Mouse (Mus musculus) ES-E14 (cell line): ENCODE measurements around the gene Ptpre.

ENCODE experiments used
- CHD2 ChIP-seq: IDR thresholded peaks from 2 replicates; pipeline ENCODE4 v1.6.1; 2014; ENCODE audit warnings: mild to moderate bottlenecking, low read depth, low read length, inconsistent platforms
- HCFC1 ChIP-seq: IDR thresholded peaks from 2 replicates; pipeline ENCODE4 v1.6.1; 2012; ENCODE audit warnings: low read length, inconsistent platforms, borderline replicate concordance; ENCODE audit not compliant: insufficient read depth
- ZC3H11A ChIP-seq: IDR thresholded peaks from 2 replicates; pipeline ENCODE4 v1.6.1; 2012; ENCODE audit warnings: low read depth, mild to moderate bottlenecking, inconsistent platforms, low read length, borderline replicate concordance

GRCm38 (mm10) chr7:135546530-135546929, 9.2 kb downstream of the Ptpre start:
- TF ChIP-seq ZC3H11A (no peak), CHD2 (no peak), HCFC1 (no peak)
